Mouse (Mus musculus) ovary, adult 10 weeks (tissue): ENCODE data around the gene Prop1. TPM values are rescaled to one million over a fixed set of nuclear protein-coding genes. Genes with fewer than 3 reads are reported as not detected.

Experiments used
- polyA plus RNA-seq: library from polyadenylated mRNA; stranded (reverse); fragments of 350-450 nt; fragmentation: Illumina TruSeq; extraction: RNeasy Lipid Tissue Mini Kit (QIAGEN cat#74804); gene quantifications from one replicate; pipeline ENCODE4 v1.2.3, GENCODE M21; 2014

Prop1 gene
- polyA plus RNA-seq, result not detected

GRCm38 (mm10) chr11:50953665-50954064, at the start of gene Prop1:
TSS of gene Prop1 (minus strand) at chr11:50953765.

GRCm38 (mm10) chr11:51003296-51003695, 49.7 kb upstream of the Prop1 start, which contains the start of gene Olfr51:
TSS of gene Olfr51 (plus strand) at chr11:51003596.

GRCm38 (mm10) chr11:50981667-50982066, 28.1 kb upstream of the Prop1 start, which contains the start of gene Olfr1377:
TSS of gene Olfr1377 (plus strand) at chr11:50981967.

GRCm38 (mm10) chr11:50966230-50966629, 12.7 kb upstream of the Prop1 start, which contains the start of gene Olfr1378:
TSS of gene Olfr1378 (plus strand) at chr11:50966530.

GRCm38 (mm10) chr11:50943506-50943905, 10.1 kb downstream of the Prop1 start, which contains the start of gene 4933414I15Rik:
TSS of gene 4933414I15Rik (minus strand) at chr11:50943765.

GRCm38 (mm10) chr11:50931451-50931866, 22.1 kb downstream of the Prop1 start, which contains the start of gene Zfp354b:
TSS of gene Zfp354b (minus strand) at chr11:50931633.

GRCm38 (mm10) chr11:50915671-50916320, 37.8 kb downstream of the Prop1 start, which contains the start of gene Zfp2:
TSS of gene Zfp2 (minus strand) at chr11:50916165.

Other genes starting within 250 kb of the Prop1 start
- 49.8 TPM for gene Zfp354c, start 126.0 kb downstream of the Prop1 start, polyA plus RNA-seq
- 1.9 TPM for gene Zfp879, start 112.2 kb downstream of the Prop1 start, polyA plus RNA-seq
- gene Grm6, start 103.1 kb downstream of the Prop1 start, polyA plus RNA-seq, result not detected
- gene Zfp454, start 66.1 kb downstream of the Prop1 start, polyA plus RNA-seq, result 6.3 TPM
- gene Zfp2, start 37.6 kb downstream of the Prop1 start, polyA plus RNA-seq, result 35.4 TPM
- gene Zfp354b, start 22.1 kb downstream of the Prop1 start, polyA plus RNA-seq, result 8.4 TPM
- not detected for gene 4933414I15Rik, start 10.0 kb downstream of the Prop1 start, polyA plus RNA-seq
- not detected for gene Olfr1378, start 12.8 kb upstream of the Prop1 start, polyA plus RNA-seq
- gene Olfr1377, start 28.2 kb upstream of the Prop1 start, polyA plus RNA-seq, result not detected
- not detected for gene Olfr51, start 49.8 kb upstream of the Prop1 start, polyA plus RNA-seq
- gene Olfr54, start 60.5 kb upstream of the Prop1 start, polyA plus RNA-seq, result not detected
- not detected for gene Olfr1375, start 94.3 kb upstream of the Prop1 start, polyA plus RNA-seq
- 24.9 TPM for gene Zfp354a, start 105.5 kb upstream of the Prop1 start, polyA plus RNA-seq